Mouse (Mus musculus): ENCODE measurements at regions not wholly inside any gene's neighbourhood (a gene's known extent, or its start where the extent isn't known, plus 50 kb on each side); places are given as distances from the start of the nearest gene placed in this dataset.
"Not testable (repeated sequence)": the region's sequence is repeated elsewhere in the genome, so short reads cannot be mapped to it uniquely, and the experiment has no call there.

- not testable (repeated sequence) for DNase-seq
These were observed 419.0 kb upstream of the Tacstd2 start for GRCm38 (mm10) chr6:67954570-67954969.

- not testable (repeated sequence) for DNase-seq
These were observed 395.9 kb upstream of the Tacstd2 start for GRCm38 (mm10) chr6:67931499-67931898.

GRCm38 (mm10) chr6:67922537-67922936, 386.9 kb upstream of the Tacstd2 start:
- DNase-seq, result no peak

GRCm38 (mm10) chr6:67913903-67914302, 378.3 kb upstream of the Tacstd2 start:
- no peak for DNase-seq

GRCm38 (mm10) chr6:67913309-67913708, 377.7 kb upstream of the Tacstd2 start:
- no peak for DNase-seq

GRCm38 (mm10) chr6:67896495-67896894, 360.9 kb upstream of the Tacstd2 start:
- DNase-seq, result no peak

GRCm38 (mm10) chr6:67895858-67896257, 360.3 kb upstream of the Tacstd2 start:
- no peak for DNase-seq

- no peak for DNase-seq
These were observed 352.0 kb upstream of the Tacstd2 start for GRCm38 (mm10) chr6:67887586-67887985.

GRCm38 (mm10) chr6:67884893-67885292, 349.3 kb upstream of the Tacstd2 start:
- no peak for DNase-seq

GRCm38 (mm10) chr6:67881476-67881875, 345.9 kb upstream of the Tacstd2 start:
- not testable (repeated sequence) for DNase-seq

GRCm38 (mm10) chr6:67857945-67858344, 322.3 kb upstream of the Tacstd2 start:
- not testable (repeated sequence) for DNase-seq

- DNase-seq, result not testable (repeated sequence)
These were observed 303.9 kb upstream of the Tacstd2 start for GRCm38 (mm10) chr6:67839486-67839885.

GRCm38 (mm10) chr6:67812478-67812877, 276.9 kb upstream of the Tacstd2 start:
- not testable (repeated sequence) for DNase-seq

GRCm38 (mm10) chr6:67791393-67791792, 255.8 kb upstream of the Tacstd2 start:
- DNase-seq, result no peak

- no peak for DNase-seq
These were observed 255.1 kb upstream of the Tacstd2 start for GRCm38 (mm10) chr6:67790742-67791141.

GRCm38 (mm10) chr6:67787091-67787765, 251.6 kb upstream of the Tacstd2 start:
- DNase-seq, result no peak

GRCm38 (mm10) chr6:67778883-67779282, 243.3 kb upstream of the Tacstd2 start:
- DNase-seq, result no peak

- DNase-seq, result not testable (repeated sequence)
These were observed 218.5 kb upstream of the Tacstd2 start for GRCm38 (mm10) chr6:67754102-67754501.

- DNase-seq, result no peak
These were observed 190.0 kb upstream of the Tacstd2 start for GRCm38 (mm10) chr6:67725611-67726010.

GRCm38 (mm10) chr6:67698952-67699351, 163.4 kb upstream of the Tacstd2 start:
- peak; percentile 6 for DNase-seq

- DNase-seq, result not testable (repeated sequence)
These were observed 155.4 kb upstream of the Tacstd2 start for GRCm38 (mm10) chr6:67690997-67691396.

GRCm38 (mm10) chr6:67683105-67683504, 147.5 kb upstream of the Tacstd2 start:
- DNase-seq, result not testable (repeated sequence)

- not testable (repeated sequence) for DNase-seq
These were observed 146.0 kb upstream of the Tacstd2 start for GRCm38 (mm10) chr6:67681641-67682040.

- DNase-seq, result not testable (repeated sequence)
These were observed 143.5 kb upstream of the Tacstd2 start for GRCm38 (mm10) chr6:67679106-67679505.

Measured in adrenal gland, adult 2 months (tissue).